In the genomic region with DNA sequence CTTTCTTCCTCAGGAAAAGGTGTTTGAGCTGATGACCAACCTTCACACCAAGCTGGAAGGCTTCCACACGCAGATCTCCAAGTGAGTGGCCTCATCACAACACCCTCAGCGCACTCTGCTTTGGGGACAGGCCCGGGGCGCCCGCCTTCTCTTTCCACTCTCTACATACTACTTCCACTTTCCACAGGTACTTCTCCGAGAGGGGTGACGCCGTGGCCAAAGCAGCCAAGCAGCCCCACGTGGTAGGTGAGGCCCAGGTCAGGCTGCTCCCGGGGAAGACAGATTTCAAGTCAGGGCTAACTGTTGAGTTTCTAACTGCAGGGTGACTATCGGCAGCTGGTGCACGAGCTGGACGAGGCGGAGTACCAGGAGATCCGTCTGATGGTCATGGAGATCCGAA, we compare ENCODE assay signal across 32 mouse cellular contexts. TPM values are rescaled to one million over a fixed set of nuclear protein-coding genes. Genes with fewer than 3 reads are reported as not detected.
"Had no signal": no experiment of that assay in that cellular context is flagged by ENCODE, and none has a peak within 500 bp of the region (broad histone marks: within the 10 kb centered on the region; RNA-seq: fewer than 3 reads in every experiment).

No protein-coding gene starts in this region.

- ATAC-seq: hindbrain, postnatal 0 days; intestine, embryonic 16.5 days had no signal

- DNase-seq: gastrocnemius, postnatal 14 days; heart, adult 18-20 months; heart, postnatal 10 days; heart, postnatal 36 days; kidney, adult 11 months; kidney, adult 2 months; kidney, adult 9 months; kidney, postnatal 14 days; kidney, postnatal 36 days; layer of hippocampus, adult 9-11 months; layer of hippocampus, postnatal 36 days; left cerebral cortex, postnatal 4 days had no signal

- H3K4me2 ChIP-seq: heart, embryonic 12.5 days; hindbrain, embryonic 13.5 days; hindbrain, embryonic 15.5 days; kidney, embryonic 15.5 days; limb, embryonic 13.5 days; limb, embryonic 15.5 days; liver, embryonic 11.5 days; liver, embryonic 15.5 days had no signal

- H3K4me3 ChIP-seq: heart, embryonic 10.5 days; heart, embryonic 12.5 days; hindbrain, embryonic 13.5 days; hindbrain, embryonic 15.5 days; kidney, embryonic 15.5 days; limb, embryonic 13.5 days; limb, embryonic 15.5 days; liver, embryonic 15.5 days had no signal

- H3K27ac ChIP-seq: heart, embryonic 10.5 days; hindbrain, embryonic 13.5 days; hindbrain, embryonic 15.5 days; hindbrain, postnatal 0 days; kidney, embryonic 15.5 days; kidney, postnatal 0 days; limb, embryonic 13.5 days; limb, embryonic 15.5 days had no signal

- H3K9me3 ChIP-seq: heart, embryonic 10.5 days; heart, embryonic 12.5 days; hindbrain, embryonic 13.5 days; hindbrain, embryonic 15.5 days; kidney, embryonic 15.5 days; limb, embryonic 13.5 days; limb, embryonic 15.5 days; liver, embryonic 15.5 days had no signal

- H3K9ac ChIP-seq: heart, embryonic 12.5 days; hindbrain, embryonic 13.5 days; hindbrain, embryonic 15.5 days; kidney, embryonic 15.5 days; limb, embryonic 13.5 days; limb, embryonic 15.5 days; liver, embryonic 15.5 days had no signal

- H3K27me3 ChIP-seq: heart, embryonic 12.5 days; hindbrain, embryonic 15.5 days; kidney, embryonic 15.5 days; limb, embryonic 15.5 days; liver, embryonic 15.5 days had no signal

RNA-seq across cellular contexts. Expression of a gene that starts 5.3 kb away (rescaled TPM):
- total RNA-seq: hematopoietic stem cell, adult 5-6 weeks; hindbrain, postnatal 0 days; layer of hippocampus, adult 18-20 months; layer of hippocampus, adult 8-10 months; layer of hippocampus, postnatal 14 days; layer of hippocampus, postnatal 36 days; left cerebral cortex, adult 18-20 months; left cerebral cortex, adult 8-10 months; left cerebral cortex, postnatal 10 days; left cerebral cortex, postnatal 25 days; left cerebral cortex, postnatal 4 days had no signal
